Mouse (Mus musculus): ENCODE measurements around the gene Dpy19l3. TPM values are rescaled to one million over a fixed set of nuclear protein-coding genes. Genes with fewer than 3 reads are reported as not detected.
A peak's percentile ranks its signal among the peaks of the same experiment; 100 is the strongest.

The Dpy19l3 gene
- polyA plus RNA-seq, 1 experiment from 2014 or later, result 25.1 TPM

DNA sequence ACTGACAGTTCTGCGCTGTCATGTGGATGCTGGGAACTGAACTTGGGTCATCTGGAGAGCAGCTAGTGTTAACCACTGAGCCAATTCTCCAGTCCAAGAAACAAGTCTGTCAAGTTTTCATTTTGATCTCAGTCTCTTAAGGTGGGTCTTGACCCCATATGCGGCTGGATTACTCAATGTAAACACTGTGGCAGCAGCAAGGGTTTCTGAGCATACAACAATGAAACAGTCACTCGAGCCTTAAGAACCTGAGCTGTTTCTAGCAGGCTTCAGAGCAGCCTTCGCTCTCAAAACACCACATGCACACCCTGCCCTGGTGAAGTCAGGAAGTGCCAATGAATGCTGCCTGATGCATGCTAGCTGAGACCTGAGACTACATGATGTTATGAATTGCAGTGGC, 31.3 kb upstream of the Dpy19l3 start:
- no peak overlapping the region for H3K4me3 ChIP-seq (ENCODE audit: low read length)
- H3K36me3 ChIP-seq (ENCODE audit: control insufficient read depth, insufficient read depth, low read length), result peaks cover 23% of the 10 kb centered on the region
- H3K9me3 ChIP-seq (ENCODE audit: control insufficient read depth, low read length), result no peaks in the 10 kb centered on the region
- peak; percentile 86 for ATAC-seq (ENCODE audit: low read depth)
- no peaks in the 10 kb centered on the region for H3K4me1 ChIP-seq (replicated peaks; ENCODE audit: control insufficient read depth, insufficient read depth, low read length)
- H3K27me3 ChIP-seq (ENCODE audit: control insufficient read depth, insufficient read depth, low read depth, low read length), result no peaks in the 10 kb centered on the region
- H3K4me2 ChIP-seq (ENCODE audit: low read depth, low read length), result no peak overlapping the region
- H3K27ac ChIP-seq (ENCODE audit: low read length), result peak overlapping the region; percentile 48; the same call in 1 of the 2 replicates
- H3K9ac ChIP-seq (ENCODE audit: low read length), result no peak overlapping the region
- 28% methylated on average over 4 of the region's 4 CpGs for WGBS

DNA sequence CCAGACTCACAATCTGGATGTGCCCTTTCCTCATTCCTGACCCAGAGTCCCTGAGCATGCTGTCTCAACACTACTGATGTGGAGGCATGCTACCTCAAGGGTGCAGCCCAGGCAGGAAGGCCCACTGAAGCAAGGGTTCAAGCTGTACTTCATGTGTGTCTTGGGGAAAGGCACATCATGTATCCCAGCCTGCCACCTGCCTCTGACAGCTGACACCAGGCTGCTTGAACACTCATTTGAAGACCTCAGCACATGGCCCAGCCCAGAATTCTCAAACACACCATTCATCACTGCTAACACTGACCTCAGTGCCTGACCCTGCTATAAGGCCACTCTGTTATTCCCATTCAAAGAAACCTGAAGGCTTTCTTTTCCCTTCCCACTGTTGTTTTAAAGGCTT, 28.0 kb upstream of the Dpy19l3 start:
- Histone ChIP-seq H3K4me2 (ENCODE audit: low read depth, low read length) (no peak overlapping the region), H3K9ac (ENCODE audit: low read length) (no peak overlapping the region), H3K4me1 (replicated peaks; ENCODE audit: control insufficient read depth, insufficient read depth, low read length) (no peaks in the 10 kb centered on the region), H3K27ac (ENCODE audit: low read length) (no peak overlapping the region), H3K36me3 (ENCODE audit: control insufficient read depth, insufficient read depth, low read length) (peaks cover 35% of the 10 kb centered on the region), H3K9me3 (ENCODE audit: control insufficient read depth, low read length) (no peaks in the 10 kb centered on the region), H3K27me3 (ENCODE audit: control insufficient read depth, insufficient read depth, low read depth, low read length) (no peaks in the 10 kb centered on the region), H3K4me3 (ENCODE audit: low read length) (no peak overlapping the region)
- no peak for ATAC-seq (ENCODE audit: low read depth)

DNA sequence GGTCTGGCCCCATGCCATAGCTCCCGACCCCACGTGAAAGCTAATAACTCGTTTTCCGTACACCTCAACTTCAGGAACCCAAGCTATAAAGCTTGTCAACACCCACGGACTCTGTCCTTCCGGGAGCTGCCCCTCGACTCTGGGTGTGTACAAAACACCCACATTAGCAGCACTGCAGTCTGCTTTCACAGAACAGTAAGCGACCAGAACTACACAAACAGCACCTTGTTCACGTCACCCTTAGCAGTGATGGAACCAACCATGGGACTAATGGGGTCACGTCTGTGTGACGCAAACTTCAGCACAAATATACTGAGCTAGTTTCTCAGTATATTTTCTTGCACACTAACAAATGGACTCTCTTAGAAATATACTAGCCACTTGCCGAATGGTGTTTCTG, 19.9 kb upstream of the Dpy19l3 start:
- Histone ChIP-seq H3K4me3 (ENCODE audit: low read length) (no peak overlapping the region), H3K9ac (ENCODE audit: low read length) (no peak overlapping the region), H3K4me1 (replicated peaks; ENCODE audit: control insufficient read depth, insufficient read depth, low read length) (no peaks in the 10 kb centered on the region), H3K9me3 (ENCODE audit: control insufficient read depth, low read length) (no peaks in the 10 kb centered on the region), H3K27me3 (ENCODE audit: control insufficient read depth, insufficient read depth, low read depth, low read length) (no peaks in the 10 kb centered on the region), H3K27ac (ENCODE audit: low read length) (no peak overlapping the region), H3K4me2 (ENCODE audit: low read depth, low read length) (no peak overlapping the region), H3K36me3 (ENCODE audit: control insufficient read depth, insufficient read depth, low read length) (peaks cover 40% of the 10 kb centered on the region)
- ATAC-seq (ENCODE audit: low read depth), result no peak
- 80% methylated on average over 12 of the region's 12 CpGs for WGBS

DNA sequence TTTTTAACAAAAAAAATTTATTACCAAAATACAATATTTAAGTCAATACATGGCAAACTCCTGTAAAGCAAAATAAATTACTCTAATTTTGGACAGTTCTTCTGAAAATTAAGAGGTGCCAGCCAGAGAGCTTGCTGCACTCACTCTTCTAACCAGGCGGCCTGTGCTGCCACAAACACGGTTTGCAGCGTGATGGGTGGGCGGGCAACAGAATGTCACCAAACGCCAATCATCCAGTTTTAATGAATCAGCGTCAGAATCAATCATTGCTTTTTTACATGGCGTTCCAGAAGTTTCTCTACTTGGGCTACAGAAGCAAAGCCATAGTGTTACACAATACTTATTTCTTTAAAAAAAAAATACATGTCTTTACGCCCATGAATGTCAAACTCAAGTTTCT, 18.1 kb upstream of the Dpy19l3 start:
- H3K4me3 ChIP-seq (ENCODE audit: low read length), result no peak overlapping the region
- H3K27me3 ChIP-seq (ENCODE audit: control insufficient read depth, insufficient read depth, low read depth, low read length), result no peaks in the 10 kb centered on the region
- no peak for ATAC-seq (ENCODE audit: low read depth)
- WGBS, result 90% methylated on average over 8 of the region's 8 CpGs
- H3K36me3 ChIP-seq (ENCODE audit: control insufficient read depth, insufficient read depth, low read length), result peaks cover 29% of the 10 kb centered on the region
- no peak overlapping the region for H3K9ac ChIP-seq (ENCODE audit: low read length)
- H3K4me2 ChIP-seq (ENCODE audit: low read depth, low read length), result no peak overlapping the region
- no peak overlapping the region for H3K27ac ChIP-seq (ENCODE audit: low read length)
- H3K4me1 ChIP-seq (replicated peaks; ENCODE audit: control insufficient read depth, insufficient read depth, low read length), result no peaks in the 10 kb centered on the region
- no peaks in the 10 kb centered on the region for H3K9me3 ChIP-seq (ENCODE audit: control insufficient read depth, low read length)

DNA sequence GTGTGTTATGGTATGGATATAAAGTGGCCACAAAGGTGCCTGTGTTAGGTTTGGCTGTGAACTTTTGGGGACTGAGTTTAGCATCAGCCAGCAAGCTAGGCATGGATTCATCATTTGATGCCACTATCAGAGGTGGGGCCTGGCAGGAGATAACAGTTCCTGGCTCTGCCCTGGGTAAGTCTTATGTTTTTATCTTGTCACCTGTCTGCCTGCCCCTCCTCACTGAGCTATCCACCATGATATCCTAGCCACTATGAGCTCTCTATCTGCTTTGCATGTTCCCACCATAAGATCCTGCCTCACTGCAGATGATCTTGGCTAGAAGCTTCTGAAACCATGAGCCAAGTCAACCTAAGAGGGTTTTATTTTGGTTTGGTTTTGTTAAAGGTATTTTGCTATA, 16.9 kb upstream of the Dpy19l3 start:
- Histone ChIP-seq H3K4me3 (ENCODE audit: low read length) (no peak overlapping the region), H3K36me3 (ENCODE audit: control insufficient read depth, insufficient read depth, low read length) (peaks cover 25% of the 10 kb centered on the region), H3K4me2 (ENCODE audit: low read depth, low read length) (no peak overlapping the region), H3K27me3 (ENCODE audit: control insufficient read depth, insufficient read depth, low read depth, low read length) (no peaks in the 10 kb centered on the region), H3K4me1 (replicated peaks; ENCODE audit: control insufficient read depth, insufficient read depth, low read length) (no peaks in the 10 kb centered on the region), H3K9ac (ENCODE audit: low read length) (no peak overlapping the region), H3K9me3 (ENCODE audit: control insufficient read depth, low read length) (no peaks in the 10 kb centered on the region), H3K27ac (ENCODE audit: low read length) (no peak overlapping the region)
- no peak for ATAC-seq (ENCODE audit: low read depth)

DNA sequence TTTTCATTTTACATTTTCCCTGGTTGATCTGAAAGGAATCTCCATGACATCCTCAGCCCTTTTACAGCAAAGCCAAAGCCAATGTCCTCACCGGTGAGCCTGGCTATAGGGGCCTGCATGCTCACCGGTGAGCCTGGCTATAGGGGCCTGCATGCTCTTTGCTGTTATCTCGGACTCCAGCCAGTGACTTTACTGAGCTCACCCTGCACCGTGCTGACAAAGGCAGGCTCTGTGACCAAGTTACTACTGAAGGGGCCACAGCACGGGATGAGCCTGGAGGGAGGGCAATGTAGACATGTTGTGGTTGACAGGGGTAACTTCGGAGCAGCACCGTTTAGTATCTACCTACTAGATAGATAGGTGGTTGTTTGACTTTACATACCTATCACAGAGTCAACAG, 15.9 kb upstream of the Dpy19l3 start:
- ATAC-seq (ENCODE audit: low read depth), result no peak
- Histone ChIP-seq H3K9me3 (ENCODE audit: control insufficient read depth, low read length) (no peaks in the 10 kb centered on the region), H3K4me1 (replicated peaks; ENCODE audit: control insufficient read depth, insufficient read depth, low read length) (no peaks in the 10 kb centered on the region), H3K27me3 (ENCODE audit: control insufficient read depth, insufficient read depth, low read depth, low read length) (no peaks in the 10 kb centered on the region), H3K4me2 (ENCODE audit: low read depth, low read length) (no peak overlapping the region), H3K4me3 (ENCODE audit: low read length) (no peak overlapping the region), H3K36me3 (ENCODE audit: control insufficient read depth, insufficient read depth, low read length) (peaks cover 15% of the 10 kb centered on the region), H3K27ac (ENCODE audit: low read length) (no peak overlapping the region), H3K9ac (ENCODE audit: low read length) (no peak overlapping the region)
- WGBS, result 76% methylated on average over 7 of the region's 7 CpGs

DNA sequence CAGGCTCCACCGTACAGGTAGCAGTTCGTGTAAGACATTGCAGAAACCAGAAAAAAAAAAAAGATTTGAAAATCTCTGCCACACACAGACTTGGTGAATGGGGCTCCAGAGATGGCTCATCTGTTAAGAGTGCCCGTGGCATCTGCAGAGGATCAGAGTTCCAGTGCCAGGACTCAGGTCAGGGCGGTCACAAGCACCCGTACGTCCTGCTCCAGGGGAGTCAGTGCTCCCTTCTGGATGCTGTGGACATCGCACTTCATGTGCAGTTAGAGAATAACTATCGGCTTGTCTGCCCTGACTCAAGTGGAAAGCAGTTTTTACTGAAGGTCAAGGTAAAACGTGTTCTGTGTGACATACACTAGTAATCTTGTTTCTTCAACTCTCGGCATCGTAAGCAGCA, 10.2 kb upstream of the Dpy19l3 start:
- H3K4me3 ChIP-seq (ENCODE audit: low read length), result no peak overlapping the region
- H3K9me3 ChIP-seq (ENCODE audit: control insufficient read depth, low read length), result no peaks in the 10 kb centered on the region
- H3K27ac ChIP-seq (ENCODE audit: low read length), result no peak overlapping the region
- H3K27me3 ChIP-seq (ENCODE audit: control insufficient read depth, insufficient read depth, low read depth, low read length), result no peaks in the 10 kb centered on the region
- no peaks in the 10 kb centered on the region for H3K36me3 ChIP-seq (ENCODE audit: control insufficient read depth, insufficient read depth, low read length)
- 82% methylated on average over 11 of the region's 11 CpGs for WGBS
- H3K4me1 ChIP-seq (replicated peaks; ENCODE audit: control insufficient read depth, insufficient read depth, low read length), result no peaks in the 10 kb centered on the region
- H3K9ac ChIP-seq (ENCODE audit: low read length), result no peak overlapping the region
- ATAC-seq (ENCODE audit: low read depth), result no peak
- H3K4me2 ChIP-seq (ENCODE audit: low read depth, low read length), result no peak overlapping the region

DNA sequence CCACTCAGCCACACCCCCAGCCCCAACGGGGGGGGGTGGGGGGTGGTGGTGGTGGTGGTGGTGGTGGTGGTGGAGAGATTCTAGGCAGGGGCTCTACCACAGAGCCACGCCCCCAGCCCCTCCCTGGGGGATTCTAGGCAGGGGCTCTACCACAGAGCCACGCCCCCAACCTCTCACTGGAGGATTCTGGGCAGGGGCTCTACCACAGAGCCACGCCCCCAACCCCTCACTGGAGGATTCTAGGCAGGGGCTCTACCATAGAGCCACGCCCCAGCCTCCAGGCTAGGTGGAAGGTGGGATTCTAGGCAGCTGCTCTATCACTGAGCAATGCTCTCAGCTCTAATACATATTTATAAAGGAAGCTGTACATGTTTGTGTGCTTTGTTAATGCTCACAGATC, 7.5 kb upstream of the Dpy19l3 start:
- no peak overlapping the region for H3K27ac ChIP-seq (ENCODE audit: low read length)
- WGBS, result 55% methylated on average over 5 of the region's 5 CpGs

DNA sequence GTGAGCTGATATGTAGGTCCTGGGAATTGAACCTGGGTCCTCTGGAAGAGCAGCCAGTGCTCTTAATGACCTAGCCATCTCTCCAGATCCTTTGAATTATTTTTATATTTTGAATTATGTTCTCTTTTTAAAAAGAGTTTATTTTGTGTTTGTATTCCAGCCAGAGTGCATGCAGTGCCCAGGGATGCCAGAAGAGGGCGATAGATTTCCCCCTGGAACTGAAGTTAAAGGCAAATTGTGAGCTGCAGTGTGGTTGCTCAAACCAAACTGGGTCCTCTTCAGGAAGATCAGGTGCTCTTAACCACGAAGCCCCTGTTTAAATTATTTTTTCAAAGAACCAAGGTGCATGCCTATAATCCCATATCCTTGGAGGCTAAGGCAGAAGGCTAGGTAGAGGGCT, 5.3 kb upstream of the Dpy19l3 start:
- no peak overlapping the region for H3K4me3 ChIP-seq (ENCODE audit: low read length)
- H3K27me3 ChIP-seq (ENCODE audit: control insufficient read depth, insufficient read depth, low read depth, low read length), result no peaks in the 10 kb centered on the region
- H3K4me1 ChIP-seq (replicated peaks; ENCODE audit: control insufficient read depth, insufficient read depth, low read length), result no peaks in the 10 kb centered on the region; the same call in 1 of the 2 replicates
- H3K27ac ChIP-seq (ENCODE audit: low read length), result no peak overlapping the region
- 17% methylated on average over 2 of the region's 2 CpGs for WGBS
- no peak overlapping the region for H3K9ac ChIP-seq (ENCODE audit: low read length)
- H3K4me2 ChIP-seq (ENCODE audit: low read depth, low read length), result no peak overlapping the region
- H3K36me3 ChIP-seq (ENCODE audit: control insufficient read depth, insufficient read depth, low read length), result no peaks in the 10 kb centered on the region
- no peak for ATAC-seq (ENCODE audit: low read depth)
- H3K9me3 ChIP-seq (ENCODE audit: control insufficient read depth, low read length), result no peaks in the 10 kb centered on the region

More for the DNA sequence above, 7.5 kb upstream of the Dpy19l3 start:
- no peak for ATAC-seq (ENCODE audit: low read depth)
- Histone ChIP-seq H3K9me3 (ENCODE audit: control insufficient read depth, low read length) (no peaks in the 10 kb centered on the region), H3K4me2 (ENCODE audit: low read depth, low read length) (no peak overlapping the region), H3K4me3 (ENCODE audit: low read length) (no peak overlapping the region), H3K4me1 (replicated peaks; ENCODE audit: control insufficient read depth, insufficient read depth, low read length) (no peaks in the 10 kb centered on the region), H3K36me3 (ENCODE audit: control insufficient read depth, insufficient read depth, low read length) (no peaks in the 10 kb centered on the region), H3K27me3 (ENCODE audit: control insufficient read depth, insufficient read depth, low read depth, low read length) (no peaks in the 10 kb centered on the region), H3K9ac (ENCODE audit: low read length) (no peak overlapping the region)
